Mouse (Mus musculus) liver, adult 2 months (tissue): ENCODE measurements around the gene Atp8b5.

Source experiments
- CTCF ChIP-seq: fragments of 200-500 bp; IDR thresholded peaks from 2 replicates; pipeline ENCODE4 v1.5.1; 2011; ENCODE audit warnings: low read depth, low read length, control low read depth
- POLR2A ChIP-seq: fragments of 200-500 bp; IDR thresholded peaks from 2 replicates; pipeline ENCODE4 v1.6.1; 2011; ENCODE audit warnings: low read length, control low read depth; ENCODE audit not compliant: insufficient read depth; ENCODE audit errors: extremely low read depth

- TF ChIP-seq POLR2A (no peak), CTCF (no peak)
Observed at GRCm38 (mm10) chr4:43287305-43287704, 20.3 kb downstream of the Atp8b5 start.
